Mouse (Mus musculus) stomach, postnatal 0 days (tissue): Measurements from ENCODE around the gene Foxc2.

Experiments
- CTCF ChIP-seq: IDR thresholded peaks from 2 replicates; pipeline ENCODE4 v1.5.1; 2016; ENCODE audit warnings: antibody characterized with exemption, low read depth, mild to moderate bottlenecking, moderate library complexity
- EP300 ChIP-seq: optimal IDR thresholded peaks from 2 replicates; pipeline ENCODE3; 2016; ENCODE audit warnings: antibody characterized with exemption

DNA sequence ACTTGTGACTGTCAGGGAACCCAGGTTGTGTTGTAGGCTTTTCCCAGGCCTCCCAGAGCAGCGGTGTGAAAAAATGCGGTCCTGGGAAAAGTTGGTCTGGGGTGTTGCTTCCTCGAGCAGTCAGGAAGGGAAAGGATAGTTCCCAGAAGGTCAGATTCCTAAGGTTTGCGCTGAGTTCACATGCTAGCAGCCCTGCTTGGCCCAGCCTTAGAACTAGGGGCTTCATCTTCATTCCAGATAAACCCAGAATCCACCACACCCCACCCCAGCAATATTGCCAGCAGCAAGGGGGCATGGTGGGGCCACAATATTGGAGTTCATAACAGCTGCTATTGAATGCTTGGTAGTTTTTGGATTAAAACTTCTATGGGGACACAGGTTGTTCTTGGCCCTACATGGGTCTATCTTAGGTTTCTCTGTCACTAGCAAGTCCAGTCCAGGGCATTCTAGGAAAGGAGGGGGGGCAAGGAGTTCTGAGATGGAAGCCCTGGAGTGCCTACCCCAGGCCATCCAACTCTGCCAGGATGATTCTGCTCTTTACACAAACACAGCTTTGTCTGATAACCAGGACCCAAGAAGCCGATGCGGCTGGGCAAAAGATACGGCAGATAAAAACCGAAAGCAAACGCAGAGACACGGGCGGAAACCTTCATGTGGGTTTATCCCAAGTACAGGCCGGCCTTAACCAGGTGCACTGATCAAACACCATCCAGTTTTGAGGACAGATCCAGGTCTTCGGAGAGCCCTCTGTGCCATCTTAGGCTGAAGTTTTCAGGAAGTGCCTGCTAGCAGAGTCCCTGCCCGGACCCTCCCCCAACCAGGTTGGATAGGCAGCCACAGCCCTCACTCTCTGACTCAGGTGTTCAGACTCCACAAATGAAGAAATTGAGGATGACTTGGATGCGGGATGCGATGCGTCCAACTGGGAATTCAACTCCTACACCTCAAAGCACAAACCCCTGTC lies 4.8 kb downstream of the Foxc2 start:
- no peak for TF ChIP-seq CTCF
- no peak for TF ChIP-seq EP300
